Mouse (Mus musculus) yolk sac, embryonic 10.5 days (tissue): ENCODE data around the gene Slit1.

Source experiments
- DNase-seq: peaks from one replicate; pipeline ENCODE4 v3.0.0-alpha.2; 2017; ENCODE audit warnings: low spot score

Gene Slit1

GRCm38 (mm10) chr19:41723337-41723736 is 20.1 kb downstream of the Slit1 start:
- no peak for DNase-seq

- DNase-seq, result no peak
These were observed 24.0 kb downstream of the Slit1 start for GRCm38 (mm10) chr19:41719436-41719835.

GRCm38 (mm10) chr19:41716233-41717218 is 26.9 kb downstream of the Slit1 start:
- peak; percentile 64 for DNase-seq

- no peak for DNase-seq
These were observed 29.0 kb downstream of the Slit1 start for GRCm38 (mm10) chr19:41714431-41714917.

GRCm38 (mm10) chr19:41712829-41713228 is 30.6 kb downstream of the Slit1 start:
- no peak for DNase-seq

GRCm38 (mm10) chr19:41711665-41712064 is 31.8 kb downstream of the Slit1 start:
- DNase-seq, result no peak

GRCm38 (mm10) chr19:41709497-41710165 is 33.8 kb downstream of the Slit1 start:
- no peak for DNase-seq

- no peak for DNase-seq
These were observed 35.6 kb downstream of the Slit1 start for GRCm38 (mm10) chr19:41707850-41708249.

GRCm38 (mm10) chr19:41706094-41706828 is 37.2 kb downstream of the Slit1 start:
- no peak for DNase-seq

GRCm38 (mm10) chr19:41705416-41705815 is 38.0 kb downstream of the Slit1 start:
- no peak for DNase-seq

GRCm38 (mm10) chr19:41702638-41703037 is 40.8 kb downstream of the Slit1 start:
- no peak for DNase-seq

- DNase-seq, result no peak
These were observed 44.5 kb downstream of the Slit1 start for GRCm38 (mm10) chr19:41698857-41699424.

- DNase-seq, result no peak
These were observed 45.5 kb downstream of the Slit1 start for GRCm38 (mm10) chr19:41697807-41698515.

- no peak for DNase-seq
These were observed 46.2 kb downstream of the Slit1 start for GRCm38 (mm10) chr19:41697111-41697806.

GRCm38 (mm10) chr19:41696443-41696842 is 47.0 kb downstream of the Slit1 start:
- DNase-seq, result no peak

- DNase-seq, result no peak
These were observed 48.4 kb downstream of the Slit1 start for GRCm38 (mm10) chr19:41695046-41695445.

GRCm38 (mm10) chr19:41694610-41695009 is 48.9 kb downstream of the Slit1 start:
- no peak for DNase-seq

GRCm38 (mm10) chr19:41693727-41694126 is 49.7 kb downstream of the Slit1 start:
- peak; percentile 17 for DNase-seq

- DNase-seq, result no peak
These were observed 53.4 kb downstream of the Slit1 start for GRCm38 (mm10) chr19:41690064-41690463.

- no peak for DNase-seq
These were observed 55.2 kb downstream of the Slit1 start for GRCm38 (mm10) chr19:41688251-41688650.

- no peak for DNase-seq
These were observed 55.6 kb downstream of the Slit1 start for GRCm38 (mm10) chr19:41687836-41688235.
